Mouse (Mus musculus) heart, embryonic 14.5 days (tissue): ENCODE measurements around the gene Baz2b. TPM values are rescaled to one million over a fixed set of nuclear protein-coding genes. Genes with fewer than 3 reads are reported as not detected.
"Not testable (repeated sequence)": the region's sequence is repeated elsewhere in the genome, so short reads cannot be mapped to it uniquely, and the experiment has no call there.

ENCODE experiments used
- ATAC-seq: fragments of 200-750 bp; cut with Nextera tagmentation; 2 replicates; pipeline ENCODE4 v1.8.0; 2017; ENCODE audit warnings: low read depth, moderate TSS enrichment; ENCODE audit not compliant: insufficient number of reproducible peaks, insufficient read depth, low FRiP score
- H3K27ac ChIP-seq, 2 experiments: fragments of 200-500 bp in 1 of 2; fragments of 300-500 bp in 1 of 2; sonication (generic) in 1 of 2; replicated peaks in 1 of 2; 2 replicates each; pipeline ENCODE4 v1.5.1; 2012 to 2014; ENCODE audit warnings: low read depth in 2 of 2, low read length in 2 of 2, control low read depth in 1 of 2, mild to moderate bottlenecking in 1 of 2, mixed read lengths in 1 of 2; ENCODE audit not compliant: control insufficient read depth in 1 of 2, insufficient read depth in 1 of 2
- H3K27me3 ChIP-seq: fragments of 300-500 bp; sonication (generic); 2 replicates; pipeline ENCODE4 v1.6.1; 2014; ENCODE audit warnings: mild to moderate bottlenecking, low read length, control low read depth; ENCODE audit not compliant: control insufficient read depth, insufficient read depth
- H3K36me3 ChIP-seq: fragments of 300-500 bp; sonication (generic); 2 replicates; pipeline ENCODE4 v1.6.1; 2014; ENCODE audit warnings: mild to moderate bottlenecking, control low read depth, low read length, mixed read lengths; ENCODE audit not compliant: control insufficient read depth, insufficient read depth
- H3K4me1 ChIP-seq, 2 experiments: fragments of 200-500 bp in 1 of 2; fragments of 300-500 bp in 1 of 2; sonication (generic) in 1 of 2; 2 replicates each; pipeline ENCODE4 v1.6.1; 2012 to 2014; ENCODE audit warnings: low read length in 2 of 2, control low read depth in 1 of 2, mixed read lengths in 1 of 2; ENCODE audit not compliant: control insufficient read depth in 2 of 2, insufficient read depth in 2 of 2
- H3K4me2 ChIP-seq: fragments of 300-500 bp; sonication (generic); 2 replicates; pipeline ENCODE4 v1.6.1; 2014; ENCODE audit warnings: mild to moderate bottlenecking, low read length
- H3K4me3 ChIP-seq, 2 experiments: fragments of 200-500 bp in 1 of 2; fragments of 300-500 bp in 1 of 2; sonication (generic) in 1 of 2; 2 replicates each; pipeline ENCODE4 v1.5.1; 2012 to 2014; ENCODE audit warnings: low read length in 2 of 2, mild to moderate bottlenecking in 2 of 2, control low read depth in 1 of 2, low read depth in 1 of 2, moderate library complexity in 1 of 2; ENCODE audit not compliant: control insufficient read depth in 1 of 2, insufficient read depth in 1 of 2
- H3K9ac ChIP-seq: fragments of 300-500 bp; sonication (generic); 2 replicates; pipeline ENCODE4 v1.6.1; 2014; ENCODE audit warnings: mild to moderate bottlenecking, low read length
- H3K9me3 ChIP-seq: fragments of 300-500 bp; sonication (generic); 2 replicates; pipeline ENCODE4 v1.6.1; 2016; ENCODE audit warnings: low read length, control low read depth; ENCODE audit not compliant: control insufficient read depth
- WGBS: fragments of 180-500 bp; shearing (Covaris S2); extraction: QIAGEN DNeasy Blood & Tissue Kit; methylation state at CpG from one replicate; pipeline ENCODE4 v1.1.7; 2014; 5-methylcytosine and 5-hydroxymethylcytosine counted together
- polyA plus RNA-seq: library from polyadenylated mRNA; unstranded; fragments of >200 nt; fragmentation: Nextera tagmentation; extraction: Ambion mirVana; gene quantifications from 2 replicates; pipeline ENCODE4 v1.2.1, GENCODE M21; 2014

Gene Baz2b
- polyA plus RNA-seq, 1 experiment from 2014 or later: 54.5 TPM

DNA sequence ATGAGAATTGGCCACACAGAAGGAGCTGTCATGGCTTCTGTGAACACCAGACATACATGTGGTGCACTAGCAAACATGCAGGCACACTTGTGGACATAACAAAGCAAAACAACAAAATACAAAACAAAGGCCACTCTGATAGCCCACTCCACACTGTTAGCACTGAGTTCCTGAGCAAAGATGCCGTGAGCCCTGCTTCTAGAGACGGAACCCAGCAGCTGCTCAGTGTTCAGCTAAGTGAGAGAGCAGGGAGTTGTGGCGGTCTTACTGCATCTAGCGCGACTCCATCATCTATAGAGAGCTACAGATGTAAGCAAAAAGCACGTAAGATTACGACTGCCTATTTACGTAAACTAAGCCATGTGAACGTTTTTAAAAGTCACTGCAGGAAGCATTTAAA lies 132.0 kb downstream of the Baz2b start:
- Histone ChIP-seq H3K27ac (no peak overlapping the region), H3K4me3 (no peak overlapping the region), H3K4me2 (no peak overlapping the region), H3K9ac (no peak overlapping the region), H3K36me3 (no peaks in the 10 kb centered on the region), H3K9me3 (no peaks in the 10 kb centered on the region), H3K4me1 (peaks cover 3 to 4% of the 10 kb centered on the region in 2 experiments; a peak in 3 of 4 replicates), H3K27me3 (no peaks in the 10 kb centered on the region)
- ATAC-seq: no peak
- 78% methylated on average over 9 of the region's 9 CpGs for WGBS

DNA sequence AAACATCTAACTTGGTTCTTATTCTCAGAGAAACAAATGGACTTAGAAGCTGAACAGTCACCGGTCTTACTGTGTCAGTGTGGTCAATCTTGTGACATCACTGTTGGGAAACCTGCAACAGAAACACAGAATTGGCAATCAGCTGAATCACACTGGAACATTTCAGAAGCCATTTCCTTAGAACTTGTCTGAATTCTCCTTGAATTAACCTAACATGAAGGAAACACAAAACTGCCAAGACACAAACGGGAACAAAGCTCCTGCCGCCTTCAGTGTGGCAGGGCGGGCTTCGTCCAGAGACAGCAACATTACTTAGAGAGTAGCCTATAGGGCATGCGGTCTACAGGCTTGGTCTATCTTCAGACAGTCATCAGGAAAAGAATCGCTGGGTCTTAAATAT lies 132.8 kb downstream of the Baz2b start:
- H3K9ac ChIP-seq: no peak overlapping the region
- no peak overlapping the region for H3K4me3 ChIP-seq
- peak overlapping the region in 1 of 2 experiments; percentile 66; a peak in 1 of 4 replicates for H3K27ac ChIP-seq
- no peaks in the 10 kb centered on the region for H3K27me3 ChIP-seq
- no peaks in the 10 kb centered on the region for H3K36me3 ChIP-seq
- WGBS: 62% methylated on average over 7 of the region's 7 CpGs
- no peak for ATAC-seq
- no peaks in the 10 kb centered on the region for H3K9me3 ChIP-seq
- peaks cover 3 to 7% of the 10 kb centered on the region in 2 experiments; a peak in 3 of 4 replicates for H3K4me1 ChIP-seq
- no peak overlapping the region for H3K4me2 ChIP-seq

DNA sequence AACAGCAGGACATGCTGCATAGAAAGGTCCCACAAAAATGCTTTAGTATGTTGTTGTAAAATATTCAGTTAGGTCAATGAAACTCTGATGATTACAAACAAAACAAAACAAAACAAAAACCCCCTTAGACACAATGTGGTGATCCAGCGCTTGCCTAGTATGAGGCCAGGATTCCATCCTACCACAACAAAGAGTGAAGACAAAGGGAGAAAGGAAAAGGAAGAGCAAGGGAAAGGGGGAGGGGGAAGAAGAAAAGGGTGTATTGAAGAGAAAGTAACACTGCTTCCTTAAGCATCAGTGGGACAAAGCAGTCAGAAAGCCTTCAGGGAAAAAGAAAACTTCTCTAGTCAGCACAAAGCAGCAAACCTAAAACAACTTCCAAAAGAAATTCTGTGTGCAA lies 133.6 kb downstream of the Baz2b start:
- H3K27ac ChIP-seq: no peak overlapping the region
- no peaks in the 10 kb centered on the region for H3K27me3 ChIP-seq
- H3K9me3 ChIP-seq: no peaks in the 10 kb centered on the region
- H3K4me3 ChIP-seq: no peak overlapping the region
- no peak for ATAC-seq
- H3K36me3 ChIP-seq: no peaks in the 10 kb centered on the region
- H3K4me2 ChIP-seq: no peak overlapping the region
- H3K4me1 ChIP-seq: peaks cover 3 to 6% of the 10 kb centered on the region in 2 experiments; a peak in 3 of 4 replicates
- 49% methylated on average over 1 of the region's 1 CpGs for WGBS
- no peak overlapping the region for H3K9ac ChIP-seq

DNA sequence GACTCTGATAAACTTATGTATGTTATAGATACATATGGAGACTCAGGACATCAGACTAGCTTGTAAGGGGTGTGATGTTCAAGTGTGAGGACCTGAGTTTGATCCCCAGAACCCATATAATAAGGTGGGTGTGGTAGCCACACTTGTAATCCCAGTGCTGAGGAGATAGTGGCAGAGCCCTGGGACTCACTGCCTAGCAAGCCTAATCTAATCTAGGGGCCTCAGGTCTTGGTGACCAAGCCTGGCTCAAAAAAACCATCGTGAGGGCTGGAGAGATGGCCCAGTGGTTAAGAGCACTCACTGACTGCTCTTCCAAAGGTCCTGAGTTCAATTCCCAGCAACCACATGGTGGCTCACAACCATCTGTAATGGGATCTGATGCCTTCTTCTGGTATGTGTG lies 135.8 kb downstream of the Baz2b start:
- not testable (repeated sequence) for H3K9ac ChIP-seq, H3K4me2 ChIP-seq, H3K27ac ChIP-seq, H3K27me3 ChIP-seq, ATAC-seq, H3K9me3 ChIP-seq, H3K4me1 ChIP-seq, H3K36me3 ChIP-seq, H3K4me3 ChIP-seq
- 70% methylated on average over 1 of the region's 1 CpGs for WGBS

DNA sequence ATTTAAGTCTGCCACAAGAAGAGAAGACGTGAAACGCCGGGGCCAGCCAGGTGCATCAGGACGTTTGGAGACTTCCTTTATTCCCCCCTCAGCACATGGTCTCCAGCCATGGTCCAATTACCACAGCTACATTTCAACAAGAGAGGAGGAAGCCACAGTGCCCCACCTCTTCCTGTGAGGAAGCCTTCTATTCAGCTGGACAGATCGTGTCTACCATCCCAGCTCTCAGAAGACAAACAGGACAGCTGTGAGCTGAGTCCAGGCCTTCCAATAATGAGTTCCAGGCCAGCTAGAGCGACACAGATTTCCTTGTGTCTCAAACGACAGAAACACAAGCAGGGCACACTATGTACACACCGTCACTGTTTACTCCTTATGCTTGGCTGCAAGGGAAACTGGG lies 137.8 kb downstream of the Baz2b start:
- Histone ChIP-seq H3K27me3 (no peaks in the 10 kb centered on the region), H3K9me3 (no peaks in the 10 kb centered on the region), H3K9ac (no peak overlapping the region), H3K27ac (0 out of 4 replicates have a peak overlapping the region, but pooled peaks of 1 of the 2 experiments have one; percentile 1), H3K36me3 (no peaks in the 10 kb centered on the region), H3K4me1 (0 out of 4 replicates have a peak, but pooled peaks cover 0 to 2% of the 10 kb centered on the region in 2 experiments), H3K4me2 (no peak overlapping the region), H3K4me3 (no peak overlapping the region)
- 69% methylated on average over 8 of the region's 8 CpGs for WGBS
- no peak; the same call in 1 of the 2 replicates for ATAC-seq

DNA sequence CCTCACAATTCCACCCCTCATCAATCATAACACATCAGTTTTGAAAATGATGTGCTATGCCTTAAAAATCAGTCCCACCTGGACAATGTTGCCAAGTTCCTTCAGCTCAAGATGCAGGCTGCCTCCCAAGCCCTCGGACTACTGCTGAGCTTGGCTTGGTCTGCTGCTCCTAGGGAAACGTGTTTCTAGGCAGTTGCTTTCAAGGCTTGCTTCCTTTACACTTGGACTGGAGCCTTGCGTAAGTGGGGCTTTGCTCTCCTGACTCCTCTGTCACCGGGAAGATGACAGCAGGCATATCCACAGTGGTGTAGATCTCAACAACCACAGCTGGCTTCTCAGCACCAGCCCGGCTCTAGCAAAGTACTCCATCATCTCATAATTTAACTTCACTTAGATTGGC lies 138.7 kb downstream of the Baz2b start:
- Histone ChIP-seq H3K4me2 (no peak overlapping the region), H3K36me3 (no peaks in the 10 kb centered on the region), H3K9me3 (no peaks in the 10 kb centered on the region), H3K27ac (no peak overlapping the region), H3K4me1 (0 out of 4 replicates have a peak, but pooled peaks cover 0 to 2% of the 10 kb centered on the region in 2 experiments), H3K4me3 (no peak overlapping the region), H3K9ac (no peak overlapping the region), H3K27me3 (no peaks in the 10 kb centered on the region)
- WGBS: 76% methylated on average over 5 of the region's 5 CpGs
- no peak for ATAC-seq

DNA sequence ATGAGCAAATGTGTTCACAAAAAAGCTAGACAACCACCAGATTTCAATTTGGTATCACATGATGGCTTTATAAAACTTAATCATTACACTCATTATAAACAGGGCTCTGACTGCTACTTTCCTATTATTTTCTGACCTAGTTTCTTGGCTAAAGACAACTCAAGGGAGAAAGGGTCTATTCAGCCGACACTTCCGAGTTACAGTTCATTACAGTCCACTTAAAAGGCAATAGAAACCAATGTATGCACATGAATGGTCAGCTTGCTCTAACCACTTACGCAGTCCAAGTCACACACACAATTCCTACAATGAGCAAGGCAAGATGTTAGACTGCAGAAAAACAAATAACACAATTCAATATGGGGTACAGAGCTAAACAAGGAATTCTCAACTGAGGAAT lies 141.2 kb downstream of the Baz2b start:
- H3K4me3 ChIP-seq: no peak overlapping the region
- ATAC-seq: no peak
- 0 out of 4 replicates have a peak, but pooled peaks cover 0 to 2% of the 10 kb centered on the region in 2 experiments for H3K4me1 ChIP-seq
- no peaks in the 10 kb centered on the region for H3K27me3 ChIP-seq
- H3K9me3 ChIP-seq: no peaks in the 10 kb centered on the region
- H3K27ac ChIP-seq: no peak overlapping the region
- H3K36me3 ChIP-seq: peaks cover 6% of the 10 kb centered on the region; the same call in 1 of the 2 replicates
- 90% methylated on average over 3 of the region's 3 CpGs for WGBS
- H3K4me2 ChIP-seq: no peak overlapping the region
- no peak overlapping the region for H3K9ac ChIP-seq

DNA sequence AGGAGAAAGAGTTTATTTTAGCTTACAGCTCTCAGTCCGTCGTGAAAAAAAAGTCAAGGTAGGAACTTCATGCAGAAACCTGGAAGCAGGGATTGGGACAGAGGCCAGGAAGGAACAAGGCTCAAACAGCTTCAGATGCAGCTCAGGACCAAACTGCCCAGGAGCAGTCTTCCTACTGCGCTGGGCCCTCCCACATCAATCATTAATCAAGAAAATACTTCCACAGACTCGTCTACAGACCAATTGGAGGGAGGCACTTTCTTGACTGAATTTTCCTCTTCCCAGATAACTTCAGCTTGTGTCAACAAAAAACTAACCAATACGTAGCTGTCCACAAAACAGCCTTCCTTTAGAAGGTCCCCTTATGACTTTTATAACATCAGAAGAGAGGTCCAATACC lies 144.2 kb downstream of the Baz2b start:
- Histone ChIP-seq H3K9ac (no peak overlapping the region), H3K27me3 (no peaks in the 10 kb centered on the region), H3K4me1 (no peaks in the 10 kb centered on the region), H3K27ac (no peak overlapping the region), H3K9me3 (0 out of 2 replicates have a peak, but pooled peaks cover 2% of the 10 kb centered on the region), H3K4me3 (no peak overlapping the region), H3K4me2 (no peak overlapping the region), H3K36me3 (peaks cover 6% of the 10 kb centered on the region; the same call in 1 of the 2 replicates)
- ATAC-seq: no peak
- WGBS: 85% methylated on average over 5 of the region's 5 CpGs
